Mouse (Mus musculus) frontal cortex, postnatal 14 days (tissue): Measurements from ENCODE around the gene Aoc2.
"Not testable (repeated sequence)": the region's sequence is repeated elsewhere in the genome, so short reads cannot be mapped to it uniquely, and the experiment has no call there.

Source experiments
- DNase-seq, 2 experiments: peaks; one replicate each; pipeline ENCODE4 v3.0.0; 2022; ENCODE audit warnings: low spot score in 2 of 2

Gene Aoc2

DNA sequence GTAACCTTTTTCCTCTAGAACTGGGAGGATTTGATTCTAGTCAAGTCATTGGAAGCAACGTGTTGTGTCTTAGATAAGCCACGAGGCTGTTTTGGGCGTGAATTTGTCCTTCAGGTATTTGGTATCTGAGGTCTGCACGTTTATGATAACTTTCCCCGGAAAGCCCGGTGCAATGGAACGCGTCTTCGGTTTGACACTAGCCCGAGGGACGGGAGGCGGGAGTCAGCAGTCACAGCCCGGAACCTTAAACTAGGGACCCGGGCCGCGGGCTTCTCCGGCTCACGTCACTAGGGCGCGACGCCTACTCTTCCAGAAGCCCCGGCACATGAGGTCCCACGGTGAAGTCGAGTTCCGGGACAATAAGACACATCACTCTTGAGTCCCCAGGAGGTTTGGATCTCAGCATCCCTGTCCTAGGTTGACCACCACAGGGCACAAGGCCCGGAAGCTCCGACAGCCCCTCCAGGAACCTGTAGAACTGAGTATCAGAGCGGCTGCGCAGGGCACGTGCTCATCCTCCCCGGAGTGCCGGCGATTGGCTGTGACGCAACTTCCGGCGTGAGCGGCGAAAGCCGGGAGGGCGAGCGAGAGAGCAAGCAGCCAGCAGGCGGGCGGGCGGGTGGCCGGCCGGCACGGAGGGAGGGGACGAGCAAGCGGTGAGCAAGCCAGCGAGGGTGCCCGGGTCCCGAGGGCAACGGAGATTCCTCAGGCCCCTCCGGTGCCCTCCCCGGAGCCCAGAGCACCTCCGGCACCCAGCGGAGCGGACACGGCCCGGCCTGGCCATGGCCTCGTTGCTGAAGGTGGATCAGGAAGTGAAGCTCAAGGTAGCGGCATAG lies 9.0 kb upstream of the Aoc2 start, which contains the start of gene Psme3:
Gene Psme3, plus strand, starts transcription at position 549 of the 836 bp plus-strand sequence.
- DNase-seq, result peak; percentile 90 to 92

- no peak for DNase-seq
Observed at GRCm38 (mm10) chr11:101316501-101316917, 8.4 kb upstream of the Aoc2 start.

GRCm38 (mm10) chr11:101323609-101324008 lies 1.3 kb upstream of the Aoc2 start:
- DNase-seq, result peak; percentile 33 to 56

GRCm38 (mm10) chr11:101325201-101325600 lies 338 bp downstream of the Aoc2 start:
- DNase-seq, result not testable (repeated sequence)

- no peak for DNase-seq
Observed at GRCm38 (mm10) chr11:101326147-101326546, 1.3 kb downstream of the Aoc2 start.

GRCm38 (mm10) chr11:101327311-101327710 lies 2.4 kb downstream of the Aoc2 start:
- no peak for DNase-seq

- DNase-seq, result no peak
Observed at GRCm38 (mm10) chr11:101328941-101329635, 4.2 kb downstream of the Aoc2 start.

- no peak for DNase-seq
Observed at GRCm38 (mm10) chr11:101330371-101330924, 5.6 kb downstream of the Aoc2 start, which contains the start of gene Aoc3. Gene Aoc3, plus strand, starts transcription at chr11:101330605.

- not testable (repeated sequence) for DNase-seq
Observed at GRCm38 (mm10) chr11:101330961-101331360, 6.1 kb downstream of the Aoc2 start.

DNA sequence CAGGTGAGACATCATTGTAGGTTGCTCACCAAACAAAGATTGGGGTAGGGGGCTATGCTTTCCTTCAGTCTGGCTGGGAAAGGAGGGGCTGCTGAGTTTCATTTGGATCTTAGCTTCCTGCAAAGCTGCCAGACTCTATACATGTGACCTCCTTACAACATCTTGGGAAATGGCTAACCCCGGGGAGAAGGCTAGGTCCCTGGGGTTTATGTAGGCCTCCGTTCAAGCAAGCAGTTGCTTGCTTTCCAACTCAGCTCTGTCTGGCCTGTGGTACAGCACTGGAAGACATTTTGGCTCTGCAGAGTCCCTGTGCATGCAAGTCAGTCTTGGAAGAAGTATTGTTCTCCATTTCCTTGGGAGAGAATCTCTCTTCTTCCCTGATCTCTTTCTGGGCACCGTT lies 7.7 kb downstream of the Aoc2 start:
- DNase-seq, result no peak

- no peak for DNase-seq
Observed at GRCm38 (mm10) chr11:101334023-101334422, 9.2 kb downstream of the Aoc2 start.

DNA sequence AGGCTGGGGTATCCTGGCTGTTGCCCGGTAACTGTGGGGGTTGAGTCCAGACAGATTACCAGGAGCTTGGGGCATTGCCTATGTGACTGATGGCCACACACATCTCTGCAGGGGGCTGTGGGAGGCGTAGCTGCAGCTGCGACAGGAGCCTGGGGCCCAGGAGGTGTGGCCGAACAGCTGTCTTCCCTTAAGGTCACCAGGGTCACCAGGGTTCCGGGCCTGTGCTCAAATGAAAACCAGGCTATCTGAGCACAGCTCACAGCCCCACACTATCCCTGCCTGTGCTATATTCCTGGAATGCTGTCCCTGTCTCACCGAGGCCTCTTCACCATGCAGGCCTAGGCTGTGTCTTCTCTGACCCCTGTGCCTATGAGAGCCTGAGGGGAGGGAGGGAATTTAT lies 9.7 kb downstream of the Aoc2 start:
- DNase-seq, result no peak

GRCm38 (mm10) chr11:101335685-101336084 lies 10.8 kb downstream of the Aoc2 start:
- no peak for DNase-seq

GRCm38 (mm10) chr11:101338123-101338760 lies 13.4 kb downstream of the Aoc2 start:
- no peak for DNase-seq

GRCm38 (mm10) chr11:101347083-101347775 lies 22.4 kb downstream of the Aoc2 start:
- DNase-seq, result no peak

DNA sequence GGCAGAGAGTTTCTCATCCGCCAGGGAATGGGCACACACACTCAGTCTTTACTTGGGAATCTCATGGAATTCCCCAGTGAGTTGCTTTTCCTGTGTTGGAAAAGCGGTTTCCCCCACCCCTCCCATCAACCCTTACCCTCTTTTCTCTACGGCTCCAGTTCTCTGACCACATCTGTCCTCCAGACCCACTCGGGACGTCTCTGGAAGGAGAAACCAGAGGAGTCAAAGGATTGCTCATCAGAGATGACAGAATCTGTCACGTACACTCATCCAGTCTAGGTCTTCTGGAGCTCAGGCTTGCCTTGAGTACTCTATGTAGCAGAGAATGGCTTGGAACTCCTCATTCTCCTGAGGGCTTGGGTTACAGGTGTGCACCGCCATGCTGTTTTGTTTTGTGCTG lies 23.9 kb downstream of the Aoc2 start:
- DNase-seq, result no peak

GRCm38 (mm10) chr11:101349216-101349615 lies 24.4 kb downstream of the Aoc2 start:
- no peak for DNase-seq

- no peak for DNase-seq
Observed at GRCm38 (mm10) chr11:101351100-101351720, 26.3 kb downstream of the Aoc2 start.

- DNase-seq, result no peak
Observed at GRCm38 (mm10) chr11:101351721-101352111, 26.9 kb downstream of the Aoc2 start.

GRCm38 (mm10) chr11:101353436-101353835 lies 28.6 kb downstream of the Aoc2 start:
- DNase-seq, result no peak

DNA sequence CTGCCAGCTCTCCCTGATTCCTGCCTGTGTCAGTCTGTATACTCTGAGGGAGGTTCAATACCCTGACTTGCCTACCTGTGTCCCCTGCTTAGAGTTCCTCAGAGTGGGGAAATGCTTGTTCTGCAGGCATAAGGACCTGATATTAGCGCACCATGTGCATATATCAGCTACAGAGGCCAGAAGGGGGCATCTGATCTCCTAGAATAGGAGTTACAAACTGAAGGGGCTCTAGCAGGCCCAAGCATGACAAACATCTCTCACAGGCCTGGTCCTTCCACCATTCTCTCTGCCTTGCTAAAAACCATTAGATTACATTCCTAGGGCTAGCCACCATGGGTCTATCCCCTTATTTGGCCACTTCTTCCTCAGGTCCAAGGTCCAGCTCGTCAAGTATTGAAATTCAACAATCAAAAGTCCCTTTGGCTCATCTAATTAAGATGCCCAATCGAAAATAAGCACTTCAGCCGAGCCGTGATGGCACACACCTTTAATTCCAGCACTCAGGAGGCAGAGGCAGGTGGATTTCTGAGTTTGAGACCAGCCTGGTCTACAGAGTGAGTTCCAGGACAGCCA lies 29.7 kb downstream of the Aoc2 start:
- DNase-seq, result no peak
